ENCODE assay signal across 23 mouse cellular contexts in the genomic region with DNA sequence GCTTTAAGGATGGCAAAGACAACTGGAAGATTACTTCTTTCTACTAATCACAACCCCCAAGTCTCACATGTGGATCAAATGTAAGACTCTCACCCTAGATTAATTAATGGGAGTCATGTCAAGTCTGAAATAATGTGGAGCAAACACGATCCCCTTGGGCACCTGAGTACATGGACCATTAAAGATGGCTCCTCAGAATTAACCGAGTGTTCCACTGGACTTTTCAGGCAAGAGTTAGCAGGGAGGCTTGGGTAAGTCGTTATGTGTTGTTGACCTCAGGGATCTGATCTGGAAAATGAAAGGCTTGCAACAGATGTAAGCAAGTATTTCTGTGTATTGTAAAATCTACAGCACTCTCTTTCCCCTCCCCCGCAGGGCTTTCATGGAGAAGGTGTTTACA.
"Had no signal": no experiment of that assay in that cellular context is flagged by ENCODE, and none has a peak within 500 bp of the region (broad histone marks: within the 10 kb centered on the region; RNA-seq: fewer than 3 reads in every experiment).

No protein-coding gene starts in this region.

- H3K4me2 ChIP-seq: heart, embryonic 11.5 days; heart, embryonic 13.5 days; heart, embryonic 15.5 days; hindbrain, embryonic 13.5 days; hindbrain, embryonic 15.5 days; limb, embryonic 13.5 days; limb, embryonic 15.5 days; liver, embryonic 12.5 days had no signal

- DNase-seq: gastrocnemius, postnatal 14 days; gastrocnemius, postnatal 36 days; heart, adult 11 months; heart, adult 2 months; heart, postnatal 14 days; heart, postnatal 36 days; kidney, adult 11 months; kidney, adult 2 months; kidney, adult 9 months; layer of hippocampus, adult 9-11 months; layer of hippocampus, postnatal 36 days; left cerebral cortex, postnatal 4 days had no signal

- H3K9me3 ChIP-seq: heart, embryonic 13.5 days; heart, embryonic 15.5 days; hindbrain, embryonic 13.5 days; hindbrain, embryonic 15.5 days; limb, embryonic 13.5 days; limb, embryonic 15.5 days; liver, embryonic 12.5 days had no signal

- H3K36me3 ChIP-seq: heart, embryonic 13.5 days; heart, embryonic 15.5 days; hindbrain, embryonic 13.5 days; hindbrain, embryonic 15.5 days; limb, embryonic 13.5 days; limb, embryonic 15.5 days; liver, embryonic 12.5 days had no signal

- H3K9ac ChIP-seq: heart, embryonic 13.5 days; heart, embryonic 15.5 days; hindbrain, embryonic 13.5 days; hindbrain, embryonic 15.5 days; limb, embryonic 13.5 days; limb, embryonic 15.5 days; liver, embryonic 12.5 days; liver, embryonic 14.5 days had no signal

- ATAC-seq: hindbrain, postnatal 0 days; intestine, embryonic 16.5 days; liver, embryonic 12.5 days had no signal

- H3K4me3 ChIP-seq: heart, adult 2 months; heart, embryonic 13.5 days; heart, embryonic 15.5 days; hindbrain, embryonic 13.5 days; hindbrain, embryonic 15.5 days; limb, embryonic 13.5 days; limb, embryonic 15.5 days; liver, embryonic 12.5 days had no signal

- H3K4me1 ChIP-seq: heart, embryonic 13.5 days; heart, embryonic 15.5 days; hindbrain, embryonic 13.5 days; hindbrain, embryonic 15.5 days; limb, embryonic 15.5 days; liver, embryonic 12.5 days had no signal

- H3K27me3 ChIP-seq: heart, embryonic 13.5 days; heart, embryonic 15.5 days; hindbrain, embryonic 13.5 days; hindbrain, embryonic 15.5 days; limb, embryonic 13.5 days; limb, embryonic 15.5 days; liver, embryonic 12.5 days had no signal

- H3K27ac ChIP-seq: heart, adult 2 months; heart, embryonic 13.5 days; heart, embryonic 15.5 days; hindbrain, embryonic 13.5 days; hindbrain, embryonic 15.5 days; hindbrain, postnatal 0 days; limb, embryonic 13.5 days; limb, embryonic 15.5 days; liver, embryonic 12.5 days; liver, embryonic 14.5 days had no signal
